ENCODE assay signal across 9 mouse cellular contexts in genomic region chr13:31632450-31632849, GRCm38 (mm10). TPM values are rescaled to one million over a fixed set of nuclear protein-coding genes. Genes with fewer than 3 reads are reported as not detected.
DNase-seq lines count a peak whose midpoint lies in the region; ATAC-seq lines count a peak whose summit lies in the region.
"Had no signal": no experiment of that assay in that cellular context is flagged by ENCODE, and none has a peak within 500 bp of the region (broad histone marks: within the 10 kb centered on the region; RNA-seq: fewer than 3 reads in every experiment).

No protein-coding gene starts in this region.

- DNase-seq in heart, adult 18-20 months, result peak; percentile 49 to 81
- no peak for DNase-seq in heart, postnatal 25 days (ENCODE audit: low spot score)
- peak; percentile 67 for DNase-seq in Muller cell, postnatal 12 days (ENCODE audit: inconsistent ontology term)
- peak; percentile 72 for DNase-seq in embryo, embryonic 11.5 days (ENCODE audit: low read depth, low spot score)
- peak; percentile 92 for DNase-seq in kidney, postnatal 4 days
- DNase-seq in midbrain, embryonic 11.5 days (ENCODE audit: low spot score, missing footprints), result peak; percentile 97

- peaks cover 15% of the 10 kb centered on the region for H3K4me1 ChIP-seq in heart, embryonic 13.5 days
- peaks cover 6% of the 10 kb centered on the region for H3K4me1 ChIP-seq in midbrain, embryonic 11.5 days (ENCODE audit: control insufficient read depth, insufficient read depth, low read length)
- H3K4me1 ChIP-seq in stomach, embryonic 16.5 days (ENCODE audit: control insufficient read depth, insufficient read depth, low read length), result peaks cover 8% of the 10 kb centered on the region; the same call in 1 of the 2 replicates

- under 1% methylated on average over 13 of the region's 13 CpGs for WGBS in heart, embryonic 13.5 days
- under 1% methylated on average over 13 of the region's 13 CpGs for WGBS in midbrain, embryonic 11.5 days
- WGBS in stomach, embryonic 16.5 days, result 0% methylated on average over 13 of the region's 13 CpGs

- 0 out of 2 replicates have a peak overlapping the region, but pooled peaks have one; percentile 12 for H3K4me3 ChIP-seq in heart, embryonic 13.5 days
- no peak overlapping the region for H3K4me3 ChIP-seq in midbrain, embryonic 11.5 days (ENCODE audit: low read depth, low read length)
- no peak overlapping the region for H3K4me3 ChIP-seq in stomach, embryonic 16.5 days (replicated peaks; ENCODE audit: low read length)

- no peak overlapping the region for H3K27ac ChIP-seq in heart, embryonic 13.5 days (replicated peaks)
- H3K27ac ChIP-seq in midbrain, embryonic 11.5 days (ENCODE audit: low read depth, low read length), result no peak overlapping the region
- no peak overlapping the region for H3K27ac ChIP-seq in stomach, embryonic 16.5 days (ENCODE audit: low read length)

- peak overlapping the region; percentile 47 for H3K4me2 ChIP-seq in heart, embryonic 13.5 days
- no peak overlapping the region; the same call in 1 of the 2 replicates for H3K4me2 ChIP-seq in midbrain, embryonic 11.5 days
- H3K4me2 ChIP-seq in stomach, embryonic 16.5 days (ENCODE audit: low read depth, low read length), result peak overlapping the region; percentile 39

- peaks cover 71% of the 10 kb centered on the region for H3K27me3 ChIP-seq in heart, embryonic 13.5 days (replicated peaks)
- peaks cover 52% of the 10 kb centered on the region for H3K27me3 ChIP-seq in midbrain, embryonic 11.5 days (ENCODE audit: control insufficient read depth, insufficient read depth, low read length)
- peaks cover 20% of the 10 kb centered on the region for H3K27me3 ChIP-seq in stomach, embryonic 16.5 days (ENCODE audit: control insufficient read depth, insufficient read depth, low read length)
- H3K27me3 ChIP-seq: Patski had no signal

- intact Hi-C loops in heart, postnatal 25 days (cut with DNase I), result no loop called here

- H3K9ac ChIP-seq in heart, embryonic 13.5 days, result no peak overlapping the region
- no peak overlapping the region for H3K9ac ChIP-seq in midbrain, embryonic 11.5 days (ENCODE audit: low read length)
- H3K9ac ChIP-seq in stomach, embryonic 16.5 days (ENCODE audit: low read length), result no peak overlapping the region

- no peak for ATAC-seq in heart, embryonic 13.5 days (ENCODE audit: extremely low read depth, insufficient number of reproducible peaks, low FRiP score, low TSS enrichment)
- peak; percentile 57 for ATAC-seq in midbrain, embryonic 11.5 days (ENCODE audit: low FRiP score)
- peak; percentile 64 for ATAC-seq in stomach, embryonic 16.5 days (ENCODE audit: insufficient read depth, low FRiP score)
- ATAC-seq: Patski had no signal

- no peaks in the 10 kb centered on the region for H3K36me3 ChIP-seq in heart, embryonic 13.5 days
- H3K36me3 ChIP-seq in midbrain, embryonic 11.5 days (ENCODE audit: control insufficient read depth, insufficient read depth, low read length), result no peaks in the 10 kb centered on the region
- no peaks in the 10 kb centered on the region for H3K36me3 ChIP-seq in stomach, embryonic 16.5 days (ENCODE audit: control insufficient read depth, insufficient read depth, low read length)

- no peaks in the 10 kb centered on the region for H3K9me3 ChIP-seq in heart, embryonic 13.5 days
- no peaks in the 10 kb centered on the region for H3K9me3 ChIP-seq in midbrain, embryonic 11.5 days (ENCODE audit: control insufficient read depth, low read length)
- no peaks in the 10 kb centered on the region for H3K9me3 ChIP-seq in stomach, embryonic 16.5 days (replicated peaks; ENCODE audit: control insufficient read depth, low read length)

RNA-seq across cellular contexts. Expression of gene Foxf2, which starts 6.8 kb away (rescaled TPM):
- total RNA-seq in heart, adult 18-20 months (2021), result not detected
- under 1 TPM in 1 of 2 experiments, not detected in 1; 0.18 TPM for total RNA-seq in heart, postnatal 25 days (2021)
- polyA plus RNA-seq in heart, embryonic 13.5 days (2015; fragmentation: Nextera tagmentation; extraction: Ambion mirVana), result 1.0 and 1.1 TPM in 2 replicates
- polyA plus RNA-seq in midbrain, embryonic 11.5 days (2014; fragmentation: Nextera tagmentation; extraction: Ambion mirVana), result 5.1 and 5.6 TPM in 2 replicates
- 11.9 and 12.2 TPM in 2 replicates for polyA plus RNA-seq in stomach, embryonic 16.5 days (2015; fragmentation: Nextera tagmentation; extraction: Ambion mirVana)
